Comparison of ENCODE assay signal across 8 mouse cellular contexts in the genomic region with DNA sequence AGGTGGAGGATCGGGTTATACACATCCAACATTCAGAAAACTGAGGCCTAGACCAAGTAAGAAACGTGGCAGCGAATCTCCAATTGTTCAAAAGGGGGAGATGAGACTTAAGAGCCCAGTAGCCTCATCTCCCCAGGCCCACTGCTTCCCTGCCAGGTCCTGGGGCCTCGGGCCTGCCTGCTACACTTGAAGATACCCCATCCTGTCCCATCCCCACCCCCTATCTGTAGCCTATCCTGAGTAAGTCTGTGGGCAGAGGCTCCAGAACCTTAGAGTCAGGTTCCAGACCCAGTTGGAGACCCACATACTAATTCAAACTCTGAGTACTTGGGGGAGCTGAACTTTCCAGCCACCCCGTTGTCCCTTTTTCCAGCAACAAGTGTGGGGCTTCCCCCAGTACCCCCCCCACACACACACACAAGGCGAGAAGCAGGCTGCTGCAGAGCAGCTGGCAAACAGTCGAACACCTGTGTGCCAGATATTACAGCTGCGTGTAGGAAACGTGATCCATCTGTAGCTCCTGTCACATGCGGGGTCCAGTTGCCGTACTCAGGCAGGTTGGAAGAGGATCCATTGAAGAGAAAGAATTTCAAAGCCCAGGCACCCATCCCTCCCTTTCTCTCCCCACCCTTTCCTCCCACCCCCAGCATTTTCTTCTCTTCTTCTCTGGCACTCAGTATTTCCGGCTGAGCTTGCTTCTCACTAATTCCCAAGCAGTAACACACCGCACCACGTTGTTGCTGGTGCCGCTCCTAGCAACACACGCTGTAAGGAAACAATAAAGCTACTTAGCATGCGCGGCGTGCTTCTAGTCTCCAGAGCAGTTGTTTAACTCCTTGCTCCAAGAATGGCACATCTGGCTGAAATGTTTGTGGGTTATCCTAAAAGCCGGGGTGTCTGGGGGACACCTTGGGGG.
DNase-seq lines count a peak whose midpoint lies in the region; ATAC-seq lines count a peak whose summit lies in the region.

No protein-coding gene starts in this region.

- H3K4me3 ChIP-seq in intestine, embryonic 16.5 days (ENCODE audit: low read length): no peak overlapping the region

- no peak overlapping the region for H3K9ac ChIP-seq in intestine, embryonic 16.5 days (ENCODE audit: low read depth, low read length)

- H3K4me2 ChIP-seq in intestine, embryonic 16.5 days (ENCODE audit: low read depth, low read length): peak overlapping the region; percentile 24; the same call in 1 of the 2 replicates

- H3K4me1 ChIP-seq in intestine, embryonic 16.5 days (ENCODE audit: control insufficient read depth, insufficient read depth, low read length): peaks cover 13% of the 10 kb centered on the region; the same call in 1 of the 2 replicates

- H3K27ac ChIP-seq in intestine, embryonic 16.5 days (ENCODE audit: low read length): no peak overlapping the region

- 33% methylated on average over 20 of the region's 20 CpGs for WGBS in intestine, embryonic 16.5 days

- no peaks in the 10 kb centered on the region for H3K27me3 ChIP-seq in intestine, embryonic 16.5 days (replicated peaks; ENCODE audit: control insufficient read depth, insufficient read depth, low read length)

- H3K9me3 ChIP-seq in intestine, embryonic 16.5 days (ENCODE audit: control insufficient read depth, low read length): no peaks in the 10 kb centered on the region

- no peaks in the 10 kb centered on the region for H3K36me3 ChIP-seq in intestine, embryonic 16.5 days (ENCODE audit: control insufficient read depth, insufficient read depth, low read length)

- ATAC-seq in intestine, embryonic 16.5 days: no peak
- ATAC-seq in megakaryocyte, adult 5-6 weeks (ENCODE audit: poor library complexity, severe bottlenecking): no peak

- DNase-seq in gastrocnemius, postnatal 10 days: peak; percentile 31
- DNase-seq in gastrocnemius, postnatal 25 days: no peak
- DNase-seq in embryo, embryonic 9.5 days (ENCODE audit: extremely low spot score): peak; percentile 47
- peak; percentile 45 for DNase-seq in retina, embryonic 14.5 days (ENCODE audit: low spot score)
- DNase-seq in T-cell, adult 2 months (ENCODE audit: low spot score): no peak
- DNase-seq in kidney, adult 18-20 months: no peak

Comparison
In these comparisons a context has a peak if more than half of its experiments do, and no peak if none do; other contexts are left out.
1. DNase-seq: peak in gastrocnemius, postnatal 10 days (single experiment), embryo, embryonic 9.5 days (single experiment) and retina, embryonic 14.5 days (single experiment); none in gastrocnemius, postnatal 25 days (single experiment), T-cell, adult 2 months (single experiment) and kidney, adult 18-20 months (single experiment).